Mouse (Mus musculus) right cerebral cortex, postnatal 4 days (tissue): ENCODE data around the gene Kif16b.
"Not testable (repeated sequence)": the region's sequence is repeated elsewhere in the genome, so short reads cannot be mapped to it uniquely, and the experiment has no call there.

Experiments
- DNase-seq: peaks from one replicate; pipeline ENCODE4 v3.0.0-alpha.2; 2022

Gene Kif16b

DNA sequence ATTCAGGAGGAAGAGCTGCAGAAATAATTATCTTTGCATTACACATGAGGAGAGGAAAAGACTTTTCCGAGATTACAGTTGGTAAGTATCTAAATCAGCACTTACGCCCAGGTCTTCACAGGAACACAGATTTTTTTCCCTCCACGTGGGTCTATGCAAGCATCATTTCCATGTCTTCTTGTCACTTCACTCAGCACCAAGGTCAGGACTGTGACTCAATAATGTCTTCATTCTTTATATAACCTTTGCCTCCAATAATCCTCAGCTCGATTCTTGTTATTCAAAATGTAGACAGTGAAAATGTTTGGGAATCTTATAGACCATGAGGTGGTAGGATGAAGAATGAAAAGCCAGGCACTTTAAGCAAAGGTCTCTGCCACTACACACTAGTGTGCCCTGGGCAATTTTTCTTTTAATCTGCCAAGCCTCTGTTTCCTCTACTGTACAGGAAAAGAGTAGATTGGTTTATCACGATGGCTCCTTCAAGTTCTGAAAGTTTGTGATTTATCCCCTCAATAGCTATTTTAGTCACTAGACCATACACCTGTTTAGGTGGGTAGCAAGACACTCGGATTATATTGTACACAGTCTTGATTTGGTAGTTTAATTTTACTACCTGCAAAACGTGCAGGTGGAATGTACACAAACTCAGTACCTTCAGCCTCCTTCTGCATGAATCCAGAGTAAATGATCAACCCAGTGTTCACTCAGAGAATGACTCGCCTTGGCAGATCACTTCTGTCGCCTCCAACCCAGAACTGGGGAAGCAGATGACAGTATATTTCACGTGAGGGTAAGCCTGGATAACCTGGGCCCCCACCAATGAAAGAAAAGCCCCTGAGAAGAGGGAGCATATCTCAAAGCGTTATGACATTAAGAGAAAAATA, 316.2 kb downstream of the Kif16b start:
- no peak for DNase-seq

DNA sequence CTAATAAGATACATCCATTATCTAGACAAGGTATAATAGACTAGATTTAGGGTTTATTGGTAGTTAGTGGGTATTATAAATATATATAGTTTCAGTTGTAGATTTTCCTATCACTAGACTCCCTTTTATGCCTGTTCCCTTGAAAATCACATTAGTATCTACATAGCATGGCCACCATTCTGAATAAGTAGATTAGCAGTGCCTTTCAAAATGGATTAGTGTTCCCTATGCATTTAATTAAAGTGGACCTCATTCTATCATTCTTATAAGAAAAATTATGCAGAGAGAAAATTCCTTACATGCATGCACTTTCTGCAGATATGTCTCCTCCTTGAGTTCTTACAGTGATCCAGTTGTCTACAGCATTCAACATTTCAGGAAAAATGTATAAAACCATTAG, 320.9 kb downstream of the Kif16b start:
- DNase-seq = no peak

DNA sequence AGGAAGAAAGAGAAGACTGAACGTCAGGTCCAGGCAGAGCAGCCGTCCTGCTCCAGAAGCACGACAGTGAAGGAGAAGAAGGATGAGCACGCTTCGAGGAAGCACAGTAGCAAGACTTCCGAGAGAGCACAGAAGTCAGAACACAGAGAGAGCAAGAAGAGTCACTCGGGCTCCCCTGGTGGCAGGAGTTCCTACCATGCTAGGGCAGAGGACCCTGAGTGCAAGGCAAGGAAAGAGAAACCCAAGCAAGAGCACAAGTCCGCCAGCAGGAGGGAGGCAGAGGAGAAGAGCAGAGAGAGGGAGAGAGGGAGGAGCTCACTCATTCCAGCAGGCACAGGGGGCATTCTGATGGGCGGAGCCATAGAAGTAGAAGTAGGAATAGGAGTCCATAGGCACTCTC, 323.9 kb downstream of the Kif16b start:
- DNase-seq = not testable (repeated sequence)

DNA sequence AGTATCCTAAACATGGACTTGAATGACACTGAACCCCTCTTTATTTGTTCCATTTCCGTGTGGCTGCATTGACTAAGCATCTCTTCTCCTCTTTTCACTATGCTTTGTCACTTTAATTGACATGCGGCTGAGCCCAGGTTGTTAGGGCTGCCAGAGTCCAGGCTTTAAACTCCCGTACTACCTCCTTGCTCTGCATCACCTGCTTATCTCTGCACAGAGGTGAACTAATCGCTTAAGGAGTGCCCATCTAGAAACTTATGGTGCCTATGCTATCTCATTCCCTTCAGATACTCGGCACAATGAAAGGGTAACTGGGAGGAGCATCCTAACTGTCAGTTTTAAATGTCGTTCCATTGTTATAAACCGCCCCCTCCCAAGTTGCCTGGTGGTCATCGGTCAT, 331.6 kb downstream of the Kif16b start:
- no peak for DNase-seq
